Mouse (Mus musculus) heart, postnatal 36 days (tissue): ENCODE measurements around the gene Gm17651. TPM values are rescaled to one million over a fixed set of nuclear protein-coding genes. Genes with fewer than 3 reads are reported as not detected.

Experiments
- DNase-seq, 2 experiments: peaks; one replicate each; pipeline ENCODE4 v3.0.0; 2021 to 2022
- intact Hi-C: fragments of 180-260 bp; cut with DNase I; formaldehyde crosslinking; loops from one replicate; pipeline ENCODE4 v1.15.1; 2025
- total RNA-seq, 2 experiments: library from RNA; stranded (reverse); gene quantifications; 2 replicates each; pipeline ENCODE4 v1.2.3; 2021

The Gm17651 gene
- not detected for total RNA-seq

DNA sequence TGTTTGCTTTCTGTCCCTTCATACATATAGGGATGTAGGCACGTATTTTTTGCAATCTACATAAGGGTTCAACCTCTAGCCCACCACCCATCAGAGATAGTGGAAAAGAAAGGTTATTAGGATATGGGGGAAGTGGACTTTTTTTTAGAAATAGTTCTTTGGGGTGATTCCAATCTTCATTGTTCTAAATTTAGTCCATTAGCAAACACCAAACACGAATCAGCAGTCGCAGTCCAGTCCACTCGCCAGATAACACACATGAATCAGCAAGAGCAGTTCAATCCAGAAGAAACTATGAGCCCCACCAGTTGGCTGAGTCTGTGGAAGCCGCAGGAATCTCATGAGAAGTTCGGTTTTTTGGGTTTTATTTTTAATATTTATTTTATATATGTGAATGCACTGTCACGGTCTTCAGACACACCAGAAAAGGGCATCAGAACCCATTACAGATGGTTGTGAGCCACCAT, at the start of gene Gm17651:
Gm17651 (minus strand) TSS at position 51 of the 467 bp plus-strand sequence.
- intact Hi-C loops = no loop called here
- DNase-seq = no peak

DNA sequence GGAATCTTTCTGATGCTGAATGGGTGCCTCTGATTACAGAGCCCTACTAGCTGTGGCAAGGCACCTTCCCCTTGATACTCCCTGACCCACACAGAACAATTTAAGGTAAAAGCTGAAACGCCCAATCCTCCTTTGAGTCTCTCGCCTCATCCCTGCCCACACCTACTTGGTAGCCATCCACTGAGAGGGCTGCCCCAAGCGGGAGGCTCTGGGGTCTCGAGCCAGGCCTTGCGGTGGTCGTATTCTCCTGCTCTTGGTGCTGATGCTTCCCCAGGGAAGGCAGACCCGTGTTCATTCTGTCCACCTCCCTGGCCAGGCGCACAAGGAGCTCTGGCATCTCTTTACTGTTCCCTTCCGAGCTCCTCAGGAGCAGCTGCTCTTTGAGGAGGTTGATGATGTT, 44.6 kb upstream of the Gm17651 start:
- intact Hi-C loops = no loop called here
- DNase-seq = no peak

DNA sequence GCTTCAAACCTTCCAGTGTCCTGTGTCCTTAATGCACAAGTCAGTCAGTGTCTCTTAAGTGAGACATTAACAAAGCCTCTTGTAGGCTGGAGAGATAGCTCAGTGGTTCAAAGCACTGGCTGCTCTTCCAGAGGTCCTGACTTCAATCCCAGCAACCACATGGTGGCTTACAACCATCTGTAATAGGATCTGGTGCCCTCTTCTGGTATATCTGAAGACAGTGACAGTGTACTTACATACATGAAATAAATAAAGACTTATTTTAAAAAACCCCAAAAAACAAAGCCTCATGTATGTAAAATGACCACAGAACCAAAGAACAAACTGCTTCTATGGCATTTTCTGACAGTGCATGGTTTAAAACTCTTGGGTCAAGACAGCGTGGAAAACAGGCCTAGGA, 41.4 kb upstream of the Gm17651 start:
- no peak for DNase-seq
- intact Hi-C loops = no loop called here

DNA sequence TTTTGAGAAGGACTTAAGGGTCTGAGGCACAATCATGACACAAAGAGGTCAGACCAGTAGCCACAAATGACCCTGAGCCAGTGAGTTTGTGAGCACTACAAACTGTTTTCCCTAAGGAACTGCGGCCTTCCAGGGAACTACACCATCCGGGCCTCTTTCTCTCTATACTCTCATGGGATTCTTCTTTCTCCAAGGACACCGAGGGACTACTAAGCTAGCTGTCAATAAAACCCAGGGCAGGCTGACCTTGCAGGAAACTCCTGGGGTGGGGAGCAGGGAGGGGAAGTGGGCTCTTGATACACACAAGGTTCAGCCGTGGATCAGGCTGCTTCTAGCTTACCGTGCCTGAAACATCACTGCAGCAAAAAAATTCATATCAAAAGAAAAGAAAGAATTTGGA, 36.4 kb upstream of the Gm17651 start:
- intact Hi-C loops = no loop called here
- no peak for DNase-seq

DNA sequence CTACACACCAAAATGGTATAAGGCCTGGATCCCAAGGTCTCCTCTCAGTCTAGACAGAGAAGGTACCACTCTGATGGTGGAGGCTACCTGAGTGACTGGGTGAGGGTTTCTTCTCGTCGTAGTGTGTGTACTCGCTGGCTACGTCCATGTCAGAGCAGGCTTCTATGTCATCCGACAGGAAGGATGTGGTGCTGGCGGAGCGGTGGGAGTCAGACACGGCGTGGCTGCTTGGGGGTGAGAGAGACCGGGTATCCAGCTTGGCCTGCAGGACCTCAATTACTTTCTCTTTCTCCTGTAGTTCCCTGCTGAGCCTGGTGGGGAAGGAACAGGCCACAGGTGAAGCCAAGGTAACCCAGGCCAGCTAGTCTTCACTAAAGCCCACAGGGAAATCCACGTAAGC, 35.6 kb upstream of the Gm17651 start:
- intact Hi-C loops = no loop called here
- DNase-seq = no peak

DNA sequence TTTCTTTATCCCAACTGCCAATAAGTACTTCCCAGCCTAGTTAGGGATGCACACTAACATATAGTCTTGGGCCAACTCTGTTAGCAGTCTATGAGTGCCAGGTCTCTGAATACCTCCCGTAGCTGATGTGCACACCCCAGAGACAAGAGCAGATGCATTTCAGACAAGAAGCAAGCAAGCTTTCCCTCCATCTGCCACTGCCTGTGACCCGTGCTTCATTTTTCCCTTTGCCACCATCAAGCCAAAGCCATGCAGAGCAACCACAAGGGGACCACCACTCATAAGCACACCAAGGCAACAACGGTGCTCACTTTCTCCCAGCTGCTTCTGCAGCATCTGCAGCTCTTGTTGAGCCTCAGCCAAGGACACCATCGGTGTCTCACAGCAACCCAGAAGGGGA, 32.1 kb upstream of the Gm17651 start:
- intact Hi-C loops = no loop called here
- no peak for DNase-seq

DNA sequence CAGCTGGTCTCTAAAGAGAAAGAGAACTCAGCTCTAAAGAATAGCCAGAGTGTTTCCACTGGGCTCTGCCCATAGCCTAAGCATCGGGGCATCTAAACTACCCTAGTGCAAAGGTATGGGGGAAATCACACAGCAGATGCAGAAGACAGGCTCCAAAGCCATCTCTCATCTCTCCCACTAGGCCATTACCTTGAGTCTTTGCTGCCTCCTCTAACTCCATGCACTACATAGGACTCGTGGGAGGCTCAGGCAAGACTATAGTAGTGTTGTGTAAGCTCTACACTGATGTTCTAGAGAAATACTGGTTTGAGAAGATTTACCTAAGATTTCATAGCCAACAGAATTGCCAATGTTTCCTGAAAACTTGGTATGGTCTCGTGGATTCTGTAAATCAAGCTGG, 31.0 kb upstream of the Gm17651 start:
- intact Hi-C loops = no loop called here
- DNase-seq = no peak

DNA sequence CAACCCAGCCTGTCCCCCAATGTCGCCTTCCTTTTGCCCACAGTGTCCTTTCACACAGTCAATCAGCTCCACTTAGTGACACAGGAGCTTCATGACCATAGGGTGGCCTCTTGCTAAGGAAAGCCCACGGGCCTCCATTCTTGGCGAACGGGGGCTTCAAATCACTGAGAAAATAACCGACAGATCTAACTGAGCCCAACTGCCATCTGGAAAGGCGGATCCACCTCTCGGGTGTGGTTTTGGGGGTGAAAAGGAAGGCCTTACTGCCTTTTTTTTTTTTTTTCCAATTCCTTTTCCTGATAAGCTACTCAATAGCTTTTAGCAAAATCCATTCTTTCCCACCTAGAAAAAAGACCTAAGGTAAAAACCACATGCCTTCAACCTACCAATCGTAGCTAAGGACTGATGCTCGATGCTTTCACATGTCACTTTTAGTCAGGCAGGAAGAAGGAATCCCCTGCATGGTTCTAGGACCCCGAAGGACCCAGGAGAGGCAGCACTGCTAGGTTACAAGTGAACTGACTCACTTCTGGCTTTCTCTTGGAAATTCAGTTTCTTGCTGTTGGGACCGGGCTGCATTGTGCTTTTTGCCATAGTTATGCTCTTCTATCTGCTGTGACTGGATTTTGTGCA, 28.1 kb upstream of the Gm17651 start:
- DNase-seq = no peak
- intact Hi-C loops = no loop called here

DNA sequence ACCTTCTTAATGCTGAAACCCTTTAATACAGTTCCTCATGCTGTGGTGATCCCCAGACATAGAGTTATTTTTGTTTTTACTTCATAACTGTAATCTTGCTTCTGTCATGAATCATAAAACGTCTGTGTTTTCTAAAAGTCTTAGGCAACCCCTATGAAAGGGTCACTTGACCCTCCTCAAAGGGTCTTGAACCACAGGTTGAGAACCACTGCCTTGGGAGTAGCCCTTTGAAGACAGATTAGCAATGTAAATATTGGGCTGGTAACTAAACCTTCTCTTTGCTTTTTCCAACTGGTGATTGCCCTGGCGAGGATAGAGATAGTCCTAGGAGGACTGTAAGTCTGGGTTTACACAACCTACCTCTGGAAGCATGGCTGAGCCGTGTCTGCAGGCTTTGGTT, 26.7 kb upstream of the Gm17651 start:
- intact Hi-C loops = no loop called here
- no peak for DNase-seq

DNA sequence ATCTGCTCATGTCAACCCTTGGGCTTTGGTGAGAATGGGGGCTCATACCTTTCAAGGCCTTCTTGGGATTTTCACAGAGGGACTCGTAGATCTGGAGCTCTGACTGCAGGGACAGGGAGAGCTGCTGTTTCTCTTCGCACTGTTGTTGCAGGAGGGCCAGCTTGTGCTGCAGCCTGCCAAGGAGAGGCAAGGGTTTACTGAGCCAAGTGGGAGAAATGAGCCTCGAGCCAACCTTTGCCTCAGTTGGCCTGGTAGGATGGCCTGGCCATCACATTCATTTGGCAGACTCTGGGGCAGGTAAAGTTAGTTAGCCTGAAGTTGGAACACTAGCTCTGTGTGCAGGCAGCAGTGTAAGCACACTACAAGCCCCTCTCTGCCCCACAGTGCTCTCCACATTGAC, 24.6 kb upstream of the Gm17651 start:
- intact Hi-C loops = no loop called here

DNA sequence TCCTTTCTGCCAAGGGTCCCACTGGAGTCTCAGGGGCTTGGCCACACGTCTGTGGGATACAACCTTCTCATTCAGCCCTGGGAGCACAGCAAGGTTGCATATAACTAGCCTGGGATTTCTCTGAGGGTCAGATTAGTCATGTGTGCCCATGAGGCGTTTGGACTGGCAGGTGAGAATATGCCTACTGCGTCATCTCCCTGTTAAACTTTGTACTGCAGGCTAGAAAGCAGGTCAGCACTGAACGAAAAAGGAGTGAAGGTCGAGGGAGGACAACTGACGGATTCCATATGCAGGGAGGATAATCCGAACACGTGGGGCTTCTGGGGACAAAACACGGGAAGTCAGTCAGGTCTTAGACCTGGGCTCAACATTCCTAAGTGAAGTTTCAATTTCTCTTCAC, 22.8 kb upstream of the Gm17651 start:
- intact Hi-C loops = no loop called here
- DNase-seq = no peak

More for the DNA sequence above, 24.6 kb upstream of the Gm17651 start:
- no peak for DNase-seq

DNA sequence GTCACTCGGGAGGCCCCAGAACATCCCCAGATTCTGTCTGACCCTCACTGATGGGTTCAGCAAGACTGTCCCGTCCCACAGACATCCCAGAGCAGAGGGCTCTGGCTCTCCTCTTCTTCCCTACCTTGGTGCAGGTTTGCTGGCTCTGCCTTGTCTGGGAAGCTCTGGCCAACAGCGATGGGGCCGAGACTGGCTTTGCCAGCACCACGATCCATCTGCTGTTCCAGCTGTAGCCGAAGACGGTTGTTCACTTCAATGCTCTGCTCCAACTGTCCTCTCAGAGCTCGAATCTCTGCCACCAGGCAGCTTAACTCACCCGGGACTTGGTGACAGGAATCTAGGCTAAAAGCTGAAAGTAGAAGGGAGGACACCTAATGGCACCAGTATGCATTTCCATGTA, 22.4 kb upstream of the Gm17651 start:
- DNase-seq = no peak
- intact Hi-C loops = no loop called here

DNA sequence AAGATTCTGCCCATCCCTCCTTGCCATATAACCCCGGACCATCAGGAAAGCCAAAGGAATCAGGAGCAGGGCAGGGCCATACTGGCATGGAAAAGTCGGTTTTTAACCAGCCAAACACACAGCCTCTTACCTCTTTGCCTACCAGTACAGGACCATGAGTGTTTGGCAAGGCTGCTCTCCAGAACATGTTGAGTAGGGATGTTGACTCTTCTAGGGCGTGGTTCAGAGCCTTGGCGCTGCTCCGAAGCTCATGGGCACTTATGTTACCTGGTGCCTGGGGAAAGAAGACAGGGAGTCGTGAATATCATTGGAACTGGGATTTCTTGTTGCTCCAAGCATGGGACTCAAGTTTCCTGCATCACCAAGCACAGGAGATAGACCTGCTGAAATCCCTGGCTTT, 19.3 kb upstream of the Gm17651 start:
- intact Hi-C loops = no loop called here
- no peak for DNase-seq

DNA sequence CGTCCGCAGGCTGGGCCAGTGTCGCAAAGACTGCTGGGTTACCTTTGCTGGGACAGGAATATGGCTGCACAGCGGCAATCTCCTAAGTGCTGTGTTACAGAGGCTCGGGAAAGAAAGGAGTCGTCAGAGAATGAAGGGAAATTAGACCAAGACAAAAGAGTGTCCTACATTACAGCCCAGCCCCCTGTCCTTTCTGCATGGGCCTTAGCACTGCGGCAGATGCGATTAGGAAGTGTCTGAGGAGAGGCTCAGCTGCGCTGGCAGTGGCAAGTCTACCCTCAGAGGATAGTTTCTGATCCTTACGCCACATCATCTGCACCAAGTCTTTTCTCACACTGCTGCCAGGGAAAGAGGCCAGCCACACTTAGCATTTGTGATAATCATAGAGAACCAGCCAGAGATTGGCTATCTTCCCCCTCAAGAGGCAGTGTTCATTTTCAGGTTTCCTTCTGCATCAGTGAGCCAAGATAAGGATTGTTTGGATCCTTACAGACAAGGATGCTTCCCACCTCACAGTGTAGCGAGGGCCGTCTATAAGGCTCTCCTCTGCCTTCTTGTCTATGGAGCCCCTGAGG, 17.0 kb upstream of the Gm17651 start:
- intact Hi-C loops = no loop called here

DNA sequence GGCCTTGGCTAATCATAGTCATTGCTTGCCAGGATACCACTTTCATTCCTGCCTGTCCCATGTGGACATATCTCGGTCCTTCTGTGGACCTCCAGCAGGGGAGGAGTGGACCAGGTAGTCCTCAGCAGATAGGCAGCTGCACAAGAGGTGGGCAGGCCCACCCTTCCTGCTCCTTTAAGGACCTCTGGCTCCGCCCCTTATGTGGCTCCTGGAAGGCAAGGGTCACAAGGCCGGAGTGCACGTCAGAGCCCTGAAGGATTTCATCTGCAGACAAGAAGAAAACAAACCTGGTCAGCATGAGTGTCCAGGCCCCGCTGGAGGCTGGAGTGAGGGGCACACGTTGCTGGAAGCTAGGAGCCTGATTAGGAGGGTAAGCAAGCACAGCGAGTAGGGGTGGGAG, 16.1 kb upstream of the Gm17651 start:
- no peak for DNase-seq
- intact Hi-C loops = no loop called here

More for the DNA sequence above, 17.0 kb upstream of the Gm17651 start:
- no peak for DNase-seq

DNA sequence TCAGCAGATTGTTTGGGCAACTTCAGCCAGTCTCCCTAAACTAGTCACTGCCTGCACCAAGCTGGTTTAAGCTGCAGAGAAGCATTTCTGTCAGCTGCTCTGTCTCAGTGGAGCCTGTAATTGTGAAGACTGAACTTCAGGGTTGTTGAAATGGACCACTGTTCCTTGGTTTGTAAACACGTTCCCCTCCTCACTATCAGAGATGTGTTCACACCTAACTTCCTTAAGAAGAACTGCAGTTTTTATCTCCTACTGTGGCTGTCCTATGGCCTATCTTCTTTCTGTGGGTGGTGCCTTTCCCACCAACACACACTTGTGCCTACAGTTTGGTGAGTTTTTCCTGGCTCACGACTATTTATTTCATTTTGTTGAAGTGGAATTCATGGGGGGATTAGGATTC, 14.8 kb upstream of the Gm17651 start:
- intact Hi-C loops = no loop called here
- DNase-seq = no peak

DNA sequence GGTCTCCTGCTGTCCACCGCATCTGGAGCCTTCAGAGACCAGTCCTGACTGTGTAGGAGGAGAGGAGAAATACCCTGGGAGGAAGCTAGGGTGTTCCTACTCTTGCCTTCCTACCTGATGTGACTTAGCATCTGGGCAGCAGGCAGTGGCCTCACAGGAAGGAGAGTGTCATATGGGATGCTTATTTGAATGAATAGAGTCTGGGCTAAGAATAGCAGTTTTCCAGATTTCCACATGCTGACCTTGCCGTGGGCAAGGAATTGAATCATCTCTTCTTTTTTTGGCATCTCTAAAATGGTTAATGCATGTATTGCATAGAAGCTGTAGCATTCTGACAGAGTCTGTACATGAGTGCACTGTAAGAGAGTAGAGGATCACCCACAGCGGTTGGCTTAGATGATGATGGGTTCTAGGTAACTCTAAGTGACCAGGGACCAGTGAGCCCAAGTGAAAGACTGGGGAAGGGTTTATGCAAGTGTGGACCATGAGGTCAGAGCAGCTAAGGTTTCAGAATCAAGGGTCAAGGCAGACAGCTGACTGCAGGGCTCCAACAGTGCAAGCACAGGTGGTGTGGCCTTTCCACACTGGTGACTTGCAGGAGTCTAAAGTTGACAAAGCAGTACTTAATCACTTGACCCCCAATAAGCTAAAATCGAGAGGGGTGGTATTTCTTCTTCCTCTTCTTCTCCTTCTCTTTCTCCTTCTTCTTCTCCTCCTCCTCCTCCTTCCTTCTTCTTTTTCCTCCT, 12.1 kb upstream of the Gm17651 start:
- intact Hi-C loops = no loop called here
- no peak for DNase-seq

DNA sequence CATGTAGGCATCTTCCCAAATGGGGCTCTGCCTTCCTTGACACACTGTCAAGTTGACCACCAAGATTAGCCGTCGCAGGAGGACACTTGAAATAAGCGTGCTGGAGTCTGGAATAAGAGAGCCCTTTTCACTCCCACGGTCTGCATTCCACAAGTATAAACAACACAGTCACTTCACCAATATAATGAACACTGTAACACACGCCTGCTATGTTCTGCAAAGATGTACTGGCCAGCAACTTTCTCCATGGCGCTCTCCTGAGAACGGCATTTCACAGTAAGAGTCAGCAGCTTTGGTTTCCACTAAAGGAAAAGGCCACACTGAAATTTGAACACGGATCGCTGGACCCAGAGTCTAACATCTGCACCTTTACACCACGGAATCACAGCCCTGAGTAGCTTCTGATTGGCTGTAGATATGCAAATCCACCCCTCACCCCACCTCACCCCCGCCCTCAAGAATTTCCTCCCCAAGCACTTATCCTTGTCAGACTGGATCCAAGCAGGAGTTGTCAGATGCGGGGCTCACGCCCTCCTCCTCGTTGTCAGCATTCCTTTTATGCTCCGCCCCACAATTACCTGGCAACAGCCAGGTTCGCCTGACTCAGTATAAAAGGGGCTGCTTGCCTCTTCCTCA, 9.2 kb upstream of the Gm17651 start:
- no peak for DNase-seq

DNA sequence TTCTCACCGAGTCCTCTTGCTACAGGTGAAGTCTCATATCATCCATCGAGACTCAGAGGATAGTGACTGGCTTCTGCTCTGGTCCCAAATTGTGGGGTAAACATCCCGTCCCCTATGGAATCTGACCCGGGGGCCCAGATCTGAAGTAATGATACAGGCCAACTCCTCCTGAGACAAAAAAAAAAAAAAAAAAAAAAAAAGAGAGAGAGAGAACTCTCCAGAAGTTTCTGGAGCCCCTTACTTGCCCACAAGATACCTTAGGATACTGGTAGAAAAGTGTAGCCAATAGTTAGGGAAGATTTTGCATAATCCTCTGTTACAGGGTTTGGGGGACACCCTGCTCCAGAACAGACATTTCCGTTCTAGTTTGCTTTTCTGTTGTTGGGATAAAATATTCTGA, 8.1 kb upstream of the Gm17651 start:
- intact Hi-C loops = loop anchor here (5.0 kb wide), 1 partner anchor 85 kb away; no protein-coding TSS in a partner anchor

More for the DNA sequence above, 9.2 kb upstream of the Gm17651 start:
- intact Hi-C loops = loop anchor here (5.0 kb wide), 1 partner anchor 84 kb away; no protein-coding TSS in a partner anchor

DNA sequence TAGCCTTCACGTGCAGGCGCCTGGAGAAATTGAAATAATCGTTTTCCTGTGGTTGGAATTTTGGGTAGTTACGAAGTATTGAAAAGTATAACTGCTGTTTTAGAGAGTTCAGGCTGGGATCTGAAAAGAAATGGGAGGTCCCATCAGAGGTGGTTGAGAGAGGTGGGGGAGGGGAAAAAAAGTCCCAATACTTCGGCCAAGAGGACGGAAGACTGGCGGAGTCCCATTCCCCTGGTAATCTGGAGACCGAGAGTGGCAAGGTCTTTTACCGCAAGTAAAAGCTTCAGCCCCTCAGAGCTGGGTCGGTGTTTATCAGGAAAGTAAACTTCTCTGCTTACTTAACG, 7.6 kb upstream of the Gm17651 start:
- intact Hi-C loops = loop anchor here (5.0 kb wide), 1 partner anchor 85 kb away; no protein-coding TSS in a partner anchor
- DNase-seq = no peak

More for the DNA sequence above, 8.1 kb upstream of the Gm17651 start:
- no peak for DNase-seq
